Mouse (Mus musculus): ENCODE data around the gene Setd2. TPM values are rescaled to one million over a fixed set of nuclear protein-coding genes. Genes with fewer than 3 reads are reported as not detected.
A peak's percentile ranks its signal among the peaks of the same experiment; 100 is the strongest.

The Setd2 gene
- polyA plus RNA-seq, 1 experiment: 12.0 TPM

- H3K79me3 ChIP-seq (ENCODE audit: low read depth): peaks cover 28% of the 10 kb centered on the region
- TF ChIP-seq CEBPB (IDR thresholded peaks at IDR 0.05; ENCODE audit: low read depth) (no peak), MYOD1 (IDR thresholded peaks at IDR 0.05; ENCODE audit: control insufficient read depth, insufficient read length, low read depth) (no peak), MAX (IDR thresholded peaks at IDR 0.05) (no peak), MYOG (IDR thresholded peaks at IDR 0.05; ENCODE audit: control insufficient read depth, extremely low read depth, insufficient read length) (no peak), USF1 (IDR thresholded peaks at IDR 0.05; ENCODE audit: low read depth) (no peak), CTCF (IDR thresholded peaks at IDR 0.05; ENCODE audit: control insufficient read depth, insufficient read depth, insufficient read length) (no peak), FOSL1 (IDR thresholded peaks at IDR 0.05; ENCODE audit: insufficient read depth, low read length, poor library complexity, severe bottlenecking) (no peak)
- H3K4me3 ChIP-seq (ENCODE audit: insufficient read depth, poor library complexity, severe bottlenecking): no peak overlapping the region
- no peaks in the 10 kb centered on the region for H3K27me3 ChIP-seq (ENCODE audit: control insufficient read depth, insufficient read depth, insufficient read length)
- no peaks in the 10 kb centered on the region for H3K36me3 ChIP-seq (ENCODE audit: control insufficient read depth, insufficient read depth)
- no peak overlapping the region for H3ac ChIP-seq (ENCODE audit: control insufficient read depth, insufficient read length, low read depth)
- peaks cover 32% of the 10 kb centered on the region for H3K79me2 ChIP-seq (ENCODE audit: control insufficient read depth, insufficient read depth)
Observed at GRCm38 (mm10) chr9:110530650-110531049, 1.7 kb upstream of the Setd2 start.

- TF ChIP-seq MAX (IDR thresholded peaks at IDR 0.05) (no peak), FOSL1 (IDR thresholded peaks at IDR 0.05; ENCODE audit: insufficient read depth, low read length, poor library complexity, severe bottlenecking) (no peak), MYOG (IDR thresholded peaks at IDR 0.05; ENCODE audit: control insufficient read depth, extremely low read depth, insufficient read length) (no peak), USF1 (IDR thresholded peaks at IDR 0.05; ENCODE audit: low read depth) (no peak), CEBPB (IDR thresholded peaks at IDR 0.05; ENCODE audit: low read depth) (no peak), CTCF (IDR thresholded peaks at IDR 0.05; ENCODE audit: control insufficient read depth, insufficient read depth, insufficient read length) (no peak), MYOD1 (IDR thresholded peaks at IDR 0.05; ENCODE audit: control insufficient read depth, insufficient read length, low read depth) (no peak)
- Histone ChIP-seq H3K36me3 (ENCODE audit: control insufficient read depth, insufficient read depth) (peaks cover under 1% of the 10 kb centered on the region), H3K79me2 (ENCODE audit: control insufficient read depth, insufficient read depth) (peaks cover 39% of the 10 kb centered on the region), H3K27me3 (ENCODE audit: control insufficient read depth, insufficient read depth, insufficient read length) (no peaks in the 10 kb centered on the region), H3K79me3 (ENCODE audit: low read depth) (peaks cover 34% of the 10 kb centered on the region), H3ac (ENCODE audit: control insufficient read depth, insufficient read length, low read depth) (no peak overlapping the region), H3K4me3 (ENCODE audit: insufficient read depth, poor library complexity, severe bottlenecking) (peak overlapping the region; percentile 64)
Observed at GRCm38 (mm10) chr9:110531151-110531791, 1.1 kb upstream of the Setd2 start.

DNA sequence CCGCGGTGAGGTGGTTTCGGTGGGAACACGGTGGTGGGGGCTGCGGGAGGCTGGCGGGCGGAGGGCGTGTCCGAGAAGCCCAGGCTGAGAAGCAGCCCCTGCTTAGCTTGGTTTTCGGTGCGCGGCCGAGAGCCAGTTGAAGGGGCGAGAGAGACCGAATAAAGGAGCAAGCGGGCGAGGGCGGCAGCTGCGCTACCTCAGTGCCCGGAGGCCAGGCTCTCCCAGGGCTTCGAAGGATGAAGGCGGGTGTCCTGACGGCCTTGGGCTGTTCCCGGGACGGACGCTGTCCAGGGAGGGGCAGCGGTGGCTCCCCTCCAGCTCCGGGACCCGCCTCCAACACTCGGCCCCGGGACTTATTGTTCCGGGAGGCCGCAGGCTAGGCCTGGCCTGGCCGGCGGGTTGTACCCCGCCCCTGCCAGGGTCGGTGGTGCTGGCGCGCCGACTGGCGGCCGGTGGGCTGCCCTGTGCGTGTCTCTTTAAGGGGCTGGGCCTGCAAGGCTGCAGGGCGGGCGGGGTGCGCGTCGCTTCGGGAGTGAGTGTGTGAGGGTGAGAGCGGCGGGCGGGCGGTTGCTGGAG, 395 bp upstream of the Setd2 start:
- Histone ChIP-seq H3K27me3 (ENCODE audit: control insufficient read depth, insufficient read depth, insufficient read length) (no peaks in the 10 kb centered on the region), H3K4me3 (ENCODE audit: insufficient read depth, poor library complexity, severe bottlenecking) (peak overlapping the region; percentile 64), H3K79me2 (ENCODE audit: control insufficient read depth, insufficient read depth) (peaks cover 46% of the 10 kb centered on the region), H3K79me3 (ENCODE audit: low read depth) (peaks cover 42% of the 10 kb centered on the region), H3ac (ENCODE audit: control insufficient read depth, insufficient read length, low read depth) (peak overlapping the region; percentile 81), H3K36me3 (ENCODE audit: control insufficient read depth, insufficient read depth) (peaks cover 8% of the 10 kb centered on the region)
- TF ChIP-seq CEBPB (IDR thresholded peaks at IDR 0.05; ENCODE audit: low read depth) (no peak), CTCF (IDR thresholded peaks at IDR 0.05; ENCODE audit: control insufficient read depth, insufficient read depth, insufficient read length) (peak; percentile 94), USF1 (IDR thresholded peaks at IDR 0.05; ENCODE audit: low read depth) (no peak)

DNA sequence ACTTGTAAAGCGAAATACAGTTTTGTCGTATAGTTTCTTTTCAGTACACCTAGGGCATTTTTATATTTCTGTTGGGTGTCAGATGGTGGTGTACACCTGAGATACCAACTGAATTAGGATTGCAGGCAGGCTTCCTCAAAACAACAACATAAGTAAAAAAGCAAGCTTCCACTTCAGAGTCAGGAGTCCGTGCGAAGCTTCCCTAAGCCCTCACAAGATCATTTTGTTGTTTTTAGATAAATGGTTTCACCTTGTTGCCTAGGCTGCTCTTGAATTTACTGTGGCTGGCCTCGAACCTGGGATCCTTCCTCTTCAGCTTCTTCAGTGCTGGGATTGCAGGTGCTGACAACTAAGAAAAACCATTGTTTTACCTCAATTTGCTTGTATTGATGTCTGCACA, 1.2 kb downstream of the Setd2 start:
- TF ChIP-seq FOSL1 (IDR thresholded peaks at IDR 0.05; ENCODE audit: insufficient read depth, low read length, poor library complexity, severe bottlenecking) (no peak), MYOD1 (IDR thresholded peaks at IDR 0.05; ENCODE audit: control insufficient read depth, insufficient read length, low read depth) (no peak)
- Histone ChIP-seq H3K36me3 (ENCODE audit: control insufficient read depth, insufficient read depth) (peaks cover 8% of the 10 kb centered on the region), H3K27me3 (ENCODE audit: control insufficient read depth, insufficient read depth, insufficient read length) (no peaks in the 10 kb centered on the region), H3K4me3 (ENCODE audit: insufficient read depth, poor library complexity, severe bottlenecking) (peak overlapping the region; percentile 64), H3K79me3 (ENCODE audit: low read depth) (peaks cover 58% of the 10 kb centered on the region), H3K79me2 (ENCODE audit: control insufficient read depth, insufficient read depth) (peaks cover 62% of the 10 kb centered on the region), H3ac (ENCODE audit: control insufficient read depth, insufficient read length, low read depth) (peak overlapping the region; percentile 26)

- Histone ChIP-seq H3K79me2 (ENCODE audit: control insufficient read depth, insufficient read depth) (peaks cover 77% of the 10 kb centered on the region), H3K27me3 (ENCODE audit: control insufficient read depth, insufficient read depth, insufficient read length) (no peaks in the 10 kb centered on the region), H3K36me3 (ENCODE audit: control insufficient read depth, insufficient read depth) (peaks cover 11% of the 10 kb centered on the region), H3ac (ENCODE audit: control insufficient read depth, insufficient read length, low read depth) (no peak overlapping the region), H3K79me3 (ENCODE audit: low read depth) (peaks cover 72% of the 10 kb centered on the region), H3K4me3 (ENCODE audit: insufficient read depth, poor library complexity, severe bottlenecking) (no peak overlapping the region)
- TF ChIP-seq CTCF (IDR thresholded peaks at IDR 0.05; ENCODE audit: control insufficient read depth, insufficient read depth, insufficient read length) (no peak), FOSL1 (IDR thresholded peaks at IDR 0.05; ENCODE audit: insufficient read depth, low read length, poor library complexity, severe bottlenecking) (no peak), USF1 (IDR thresholded peaks at IDR 0.05; ENCODE audit: low read depth) (no peak), MYOG (IDR thresholded peaks at IDR 0.05; ENCODE audit: control insufficient read depth, extremely low read depth, insufficient read length) (no peak), MAX (IDR thresholded peaks at IDR 0.05) (no peak), CEBPB (IDR thresholded peaks at IDR 0.05; ENCODE audit: low read depth) (no peak), MYOD1 (IDR thresholded peaks at IDR 0.05; ENCODE audit: control insufficient read depth, insufficient read length, low read depth) (no peak)
Observed at GRCm38 (mm10) chr9:110535114-110535513, 2.7 kb downstream of the Setd2 start.

GRCm38 (mm10) chr9:110536636-110537035, 4.2 kb downstream of the Setd2 start:
- peaks cover 92% of the 10 kb centered on the region for H3K79me2 ChIP-seq (ENCODE audit: control insufficient read depth, insufficient read depth)
- no peak for TF ChIP-seq MAX (IDR thresholded peaks at IDR 0.05)
- TF ChIP-seq MYOG (IDR thresholded peaks at IDR 0.05; ENCODE audit: control insufficient read depth, extremely low read depth, insufficient read length): no peak
- no peak for TF ChIP-seq USF1 (IDR thresholded peaks at IDR 0.05; ENCODE audit: low read depth)
- TF ChIP-seq MYOD1 (IDR thresholded peaks at IDR 0.05; ENCODE audit: control insufficient read depth, insufficient read length, low read depth): no peak
- no peak for TF ChIP-seq FOSL1 (IDR thresholded peaks at IDR 0.05; ENCODE audit: insufficient read depth, low read length, poor library complexity, severe bottlenecking)
- no peak for TF ChIP-seq CEBPB (IDR thresholded peaks at IDR 0.05; ENCODE audit: low read depth)
- TF ChIP-seq CTCF (IDR thresholded peaks at IDR 0.05; ENCODE audit: control insufficient read depth, insufficient read depth, insufficient read length): no peak
- H3K36me3 ChIP-seq (ENCODE audit: control insufficient read depth, insufficient read depth): peaks cover 11% of the 10 kb centered on the region
- H3K27me3 ChIP-seq (ENCODE audit: control insufficient read depth, insufficient read depth, insufficient read length): no peaks in the 10 kb centered on the region
- H3ac ChIP-seq (ENCODE audit: control insufficient read depth, insufficient read length, low read depth): no peak overlapping the region
- peaks cover 87% of the 10 kb centered on the region for H3K79me3 ChIP-seq (ENCODE audit: low read depth)
- H3K4me3 ChIP-seq (ENCODE audit: insufficient read depth, poor library complexity, severe bottlenecking): no peak overlapping the region

Data from C2C12 (cell line).